Mouse (Mus musculus): ENCODE measurements at regions not wholly inside any gene's neighbourhood (a gene's known extent, or its start where the extent isn't known, plus 50 kb on each side); places are given as distances from the start of the nearest gene placed in this dataset.

DNA sequence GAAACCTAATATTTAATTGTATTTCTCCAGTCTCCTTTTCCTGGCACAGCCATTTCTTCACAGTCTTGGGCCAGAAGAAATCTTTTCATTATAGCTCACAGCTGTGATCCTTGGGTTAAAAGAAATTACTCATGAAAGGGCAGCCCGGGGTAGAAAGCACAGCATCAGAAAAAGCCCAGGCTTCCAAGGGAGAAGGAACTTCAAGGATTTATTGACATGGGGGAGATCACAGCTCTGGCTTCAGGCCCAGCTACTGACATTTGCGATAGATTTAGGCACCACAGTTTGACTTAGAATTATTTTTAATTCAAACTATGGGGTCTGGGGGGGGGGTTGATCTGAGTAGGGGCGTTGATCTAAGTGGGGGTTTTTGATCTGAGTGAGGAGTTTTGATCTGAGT is 291.3 kb downstream of the Gm9195 start:
- Histone ChIP-seq H3K4me1 (0 out of 2 replicates have a peak, but pooled peaks cover 3% of the 10 kb centered on the region), H3K9ac (no peak overlapping the region), H3K4me2 (no peak overlapping the region), H3K27me3 (no peaks in the 10 kb centered on the region), H3K27ac (no peak overlapping the region), H3K36me3 (ENCODE audit: poor library complexity, severe bottlenecking) (no peaks in the 10 kb centered on the region), H3K9me3 (replicated peaks) (no peaks in the 10 kb centered on the region), H3K4me3 (no peak overlapping the region)
- ATAC-seq, result no peak
- 54% methylated on average over 3 of the region's 3 CpGs for WGBS

DNA sequence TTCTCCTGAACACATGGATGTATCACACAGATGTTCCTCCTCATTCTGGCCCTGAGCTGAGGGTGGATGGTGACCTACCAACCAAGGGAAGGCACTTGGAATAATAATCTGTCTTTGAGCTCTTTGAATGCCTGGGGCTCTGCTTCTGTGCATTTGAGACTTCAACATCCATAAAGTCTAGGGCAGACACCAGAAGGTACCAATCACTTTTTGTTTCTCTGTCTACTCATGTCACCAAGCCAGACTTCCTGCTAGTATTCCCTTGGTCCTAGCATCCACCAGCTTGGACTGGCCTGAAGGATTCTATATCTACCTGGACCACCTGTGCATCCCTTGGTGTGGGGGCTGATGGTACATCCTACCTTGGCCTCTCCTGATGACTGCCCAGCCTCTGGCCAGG is 291.7 kb downstream of the Gm9195 start:
- Histone ChIP-seq H3K9me3 (replicated peaks) (no peaks in the 10 kb centered on the region), H3K4me1 (0 out of 2 replicates have a peak, but pooled peaks cover 3% of the 10 kb centered on the region), H3K9ac (no peak overlapping the region), H3K27ac (no peak overlapping the region), H3K4me3 (no peak overlapping the region), H3K4me2 (no peak overlapping the region), H3K36me3 (ENCODE audit: poor library complexity, severe bottlenecking) (no peaks in the 10 kb centered on the region), H3K27me3 (no peaks in the 10 kb centered on the region)
- no peak for ATAC-seq

DNA sequence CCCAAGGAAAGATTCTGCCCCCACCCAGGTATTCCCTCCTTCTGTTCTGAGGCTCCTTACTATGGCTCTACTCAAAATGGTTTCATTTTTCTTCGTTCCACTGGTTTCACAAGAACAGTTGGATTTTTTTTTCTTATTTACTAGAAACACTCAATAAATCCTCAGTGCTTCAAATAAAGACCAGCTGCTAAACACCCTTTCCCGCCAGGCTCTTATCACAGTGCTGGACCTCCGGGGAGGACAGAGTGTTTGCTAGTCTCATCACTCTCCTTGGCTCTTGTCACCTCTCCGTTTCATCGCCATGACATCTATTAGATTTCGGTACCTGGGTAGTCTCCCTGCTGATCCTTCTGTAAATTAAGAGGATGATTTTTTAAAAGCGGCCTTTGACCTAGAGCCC is 293.7 kb downstream of the Gm9195 start:
- H3K36me3 ChIP-seq (ENCODE audit: poor library complexity, severe bottlenecking), result no peaks in the 10 kb centered on the region
- no peak overlapping the region for H3K27ac ChIP-seq
- no peak for ATAC-seq
- H3K4me1 ChIP-seq, result 0 out of 2 replicates have a peak, but pooled peaks cover 3% of the 10 kb centered on the region
- H3K9me3 ChIP-seq (replicated peaks), result no peaks in the 10 kb centered on the region
- no peak overlapping the region for H3K9ac ChIP-seq
- WGBS, result 63% methylated on average over 7 of the region's 7 CpGs
- H3K4me3 ChIP-seq, result no peak overlapping the region
- H3K4me2 ChIP-seq, result no peak overlapping the region
- H3K27me3 ChIP-seq, result no peaks in the 10 kb centered on the region

DNA sequence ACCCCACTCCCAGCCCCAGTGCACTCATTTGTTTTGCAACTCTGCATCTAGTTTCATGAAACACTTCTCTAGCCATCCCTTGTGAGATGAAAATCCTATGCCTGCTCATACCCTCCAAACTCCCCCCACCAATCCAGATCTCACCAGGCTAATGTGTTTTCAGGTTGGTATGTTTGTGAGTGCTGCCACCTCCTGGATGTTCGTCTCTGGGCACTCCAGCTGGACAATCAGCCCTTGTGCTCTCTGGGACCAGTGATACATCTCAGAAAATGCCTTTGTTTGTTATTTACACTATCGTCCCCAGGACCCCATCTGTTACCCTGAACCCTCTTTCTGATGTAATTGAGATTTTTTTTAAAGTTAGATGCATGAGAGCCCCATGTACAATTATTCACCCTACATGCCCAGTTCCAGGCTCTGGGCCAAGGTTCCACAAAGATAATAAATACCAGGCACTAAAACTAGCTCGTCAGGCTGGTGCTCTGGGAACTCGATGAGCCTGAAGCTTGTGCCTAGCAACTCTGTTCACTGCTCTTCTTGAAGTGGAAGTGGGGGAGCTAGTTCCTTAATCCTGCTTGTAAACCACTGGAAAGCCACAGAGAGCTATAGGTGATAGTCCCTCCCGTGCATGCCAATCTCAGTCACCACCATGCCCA is 304.2 kb downstream of the Gm9195 start:
- Histone ChIP-seq H3K27me3 (no peaks in the 10 kb centered on the region), H3K9ac (no peak overlapping the region), H3K4me3 (no peak overlapping the region), H3K9me3 (replicated peaks) (no peaks in the 10 kb centered on the region), H3K4me2 (no peak overlapping the region), H3K27ac (no peak overlapping the region), H3K4me1 (no peaks in the 10 kb centered on the region), H3K36me3 (ENCODE audit: poor library complexity, severe bottlenecking) (no peaks in the 10 kb centered on the region)
- peak; percentile 63 for ATAC-seq
- 32% methylated on average over 5 of the region's 5 CpGs for WGBS

DNA sequence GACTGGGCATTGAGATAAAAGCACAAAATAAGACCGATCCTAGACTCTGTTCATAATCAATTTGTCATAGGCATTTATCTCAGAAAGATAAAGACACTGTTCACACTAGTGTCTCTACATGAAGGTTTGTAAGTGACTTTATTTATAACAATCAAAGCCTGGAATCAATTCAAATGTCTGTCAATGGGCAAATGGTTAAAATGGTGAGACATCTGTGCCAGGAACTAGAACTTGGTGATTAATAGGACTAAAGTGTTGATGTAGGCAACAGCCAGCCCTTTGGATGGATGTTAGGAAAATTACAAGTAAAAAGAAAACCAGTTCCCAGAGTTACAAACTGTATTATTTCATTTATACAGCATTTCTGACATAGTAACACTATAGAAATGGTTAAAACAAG is 315.9 kb downstream of the Gm9195 start:
- 98% methylated on average over 1 of the region's 1 CpGs for WGBS
- Histone ChIP-seq H3K4me1 (no peaks in the 10 kb centered on the region), H3K9ac (no peak overlapping the region)

DNA sequence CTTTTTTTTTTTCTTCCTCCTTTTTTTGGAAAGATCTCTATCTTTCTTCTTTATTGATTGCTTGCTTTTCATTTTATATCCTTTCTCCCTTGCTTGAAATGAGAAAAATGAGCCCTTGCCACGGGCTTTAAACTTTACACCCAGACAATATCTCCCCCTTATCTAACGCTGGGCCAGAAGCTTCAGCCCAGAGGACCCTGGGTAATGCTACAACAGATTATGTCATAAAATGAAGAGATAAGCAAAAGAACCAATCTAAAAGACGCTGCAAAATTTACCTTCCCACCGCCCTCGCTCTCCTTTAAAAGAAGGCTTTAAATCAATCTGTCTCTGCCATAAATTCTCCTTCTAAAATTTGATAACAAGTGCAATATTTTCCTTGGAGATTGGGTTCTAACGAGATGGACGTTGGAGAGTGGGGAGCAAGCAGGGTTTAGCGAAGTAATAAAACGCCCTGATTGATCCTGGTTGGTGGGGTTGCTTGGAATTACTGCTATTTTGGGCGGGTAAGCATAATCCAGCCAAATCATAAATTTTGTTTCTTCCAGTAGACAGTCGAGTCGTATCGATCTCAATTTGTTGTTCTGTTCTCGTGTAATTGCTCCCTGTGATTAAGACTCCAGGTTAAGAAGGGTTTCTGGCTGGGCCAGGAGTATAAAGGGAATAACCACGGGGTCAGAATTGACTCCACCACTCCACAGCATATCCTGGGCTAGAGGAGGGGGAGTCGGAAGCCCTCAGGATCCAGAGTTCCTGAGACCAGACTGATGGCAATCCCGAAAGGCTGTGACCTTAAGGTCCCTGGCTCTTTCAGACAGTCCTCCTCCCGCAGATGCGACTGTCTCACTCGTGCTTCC is 318.9 kb downstream of the Gm9195 start:
- Histone ChIP-seq H3K9ac (no peak overlapping the region), H3K4me1 (no peaks in the 10 kb centered on the region), H3K27me3 (no peaks in the 10 kb centered on the region), H3K4me2 (no peak overlapping the region), H3K27ac (no peak overlapping the region), H3K36me3 (ENCODE audit: poor library complexity, severe bottlenecking) (no peaks in the 10 kb centered on the region), H3K4me3 (no peak overlapping the region), H3K9me3 (replicated peaks) (no peaks in the 10 kb centered on the region)
- no peak for ATAC-seq
- WGBS, result 86% methylated on average over 20 of the region's 20 CpGs

More for the DNA sequence above, 315.9 kb downstream of the Gm9195 start:
- ATAC-seq, result no peak
- Histone ChIP-seq H3K9me3 (replicated peaks) (no peaks in the 10 kb centered on the region), H3K36me3 (ENCODE audit: poor library complexity, severe bottlenecking) (no peaks in the 10 kb centered on the region), H3K27me3 (no peaks in the 10 kb centered on the region), H3K4me3 (no peak overlapping the region), H3K27ac (no peak overlapping the region), H3K4me2 (no peak overlapping the region)

DNA sequence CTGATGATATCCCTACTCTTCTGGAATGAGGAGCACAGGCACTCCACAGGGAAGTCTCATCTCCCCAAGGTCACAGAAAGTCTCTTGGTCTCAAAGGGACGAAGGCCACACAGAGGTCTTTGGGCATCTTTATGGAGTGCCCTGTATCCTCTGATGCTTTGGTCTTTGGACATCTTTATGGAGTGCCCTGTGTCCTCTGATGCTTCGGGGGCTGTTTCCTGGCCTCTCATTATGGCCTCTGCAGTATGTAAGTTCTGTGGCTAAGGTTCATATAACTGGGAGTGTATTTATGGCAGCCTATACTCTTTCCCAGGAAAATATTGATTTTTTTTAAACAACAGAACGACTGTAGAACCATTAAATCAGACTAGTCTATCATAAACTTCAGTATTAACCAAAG is 319.9 kb downstream of the Gm9195 start:
- Histone ChIP-seq H3K36me3 (ENCODE audit: poor library complexity, severe bottlenecking) (no peaks in the 10 kb centered on the region), H3K27ac (no peak overlapping the region), H3K4me3 (no peak overlapping the region), H3K9ac (no peak overlapping the region), H3K27me3 (no peaks in the 10 kb centered on the region), H3K4me1 (0 out of 2 replicates have a peak, but pooled peaks cover 4% of the 10 kb centered on the region), H3K9me3 (replicated peaks) (no peaks in the 10 kb centered on the region), H3K4me2 (no peak overlapping the region)
- WGBS, result 81% methylated on average over 3 of the region's 3 CpGs
- ATAC-seq, result no peak

DNA sequence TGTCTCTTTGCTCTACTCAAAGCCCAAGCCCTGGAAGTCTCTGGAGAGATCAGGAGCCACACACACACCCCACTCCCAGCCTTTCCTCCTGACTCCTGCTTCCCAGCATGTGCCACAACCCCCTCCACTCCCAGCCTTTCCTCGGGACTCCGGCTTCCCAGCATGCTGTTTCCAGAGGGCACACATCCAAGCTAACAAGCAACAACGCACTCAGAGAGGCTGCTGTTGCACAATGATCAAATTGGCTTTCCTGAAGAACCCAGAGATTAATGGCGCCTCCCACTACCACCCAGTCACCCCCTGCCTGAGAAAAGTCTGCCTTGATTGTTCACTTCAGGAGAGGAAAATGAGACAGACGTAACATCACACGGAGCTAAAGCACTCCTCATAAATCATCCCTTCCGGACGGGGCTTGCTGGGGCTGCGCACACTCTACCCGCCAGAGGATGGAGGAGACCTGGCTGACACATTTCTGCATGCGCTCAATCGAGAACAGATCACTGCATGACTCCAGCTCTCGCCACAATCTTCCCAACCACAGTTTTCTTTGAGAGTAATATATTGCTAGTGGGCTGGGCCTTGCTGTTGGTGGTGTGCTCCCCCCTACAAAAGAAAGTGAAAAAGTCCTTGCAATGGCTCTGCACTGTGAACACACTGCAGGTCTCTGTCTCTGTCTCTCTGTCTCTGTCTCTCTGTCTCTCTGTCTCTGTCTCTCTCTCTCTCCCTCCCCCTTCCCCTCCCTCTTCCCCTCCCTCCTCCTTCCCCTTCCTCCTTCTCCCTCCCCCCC is 332.9 kb downstream of the Gm9195 start:
- Histone ChIP-seq H3K4me2 (peak overlapping the region; percentile 33), H3K27ac (no peak overlapping the region), H3K9me3 (replicated peaks) (no peaks in the 10 kb centered on the region), H3K4me3 (peak overlapping the region; percentile 12; the same call in 1 of the 2 replicates), H3K9ac (no peak overlapping the region), H3K4me1 (no peaks in the 10 kb centered on the region), H3K27me3 (no peaks in the 10 kb centered on the region), H3K36me3 (ENCODE audit: poor library complexity, severe bottlenecking) (no peaks in the 10 kb centered on the region)
- WGBS, result 26% methylated on average over 13 of the region's 13 CpGs
- peak; percentile 79 for ATAC-seq

DNA sequence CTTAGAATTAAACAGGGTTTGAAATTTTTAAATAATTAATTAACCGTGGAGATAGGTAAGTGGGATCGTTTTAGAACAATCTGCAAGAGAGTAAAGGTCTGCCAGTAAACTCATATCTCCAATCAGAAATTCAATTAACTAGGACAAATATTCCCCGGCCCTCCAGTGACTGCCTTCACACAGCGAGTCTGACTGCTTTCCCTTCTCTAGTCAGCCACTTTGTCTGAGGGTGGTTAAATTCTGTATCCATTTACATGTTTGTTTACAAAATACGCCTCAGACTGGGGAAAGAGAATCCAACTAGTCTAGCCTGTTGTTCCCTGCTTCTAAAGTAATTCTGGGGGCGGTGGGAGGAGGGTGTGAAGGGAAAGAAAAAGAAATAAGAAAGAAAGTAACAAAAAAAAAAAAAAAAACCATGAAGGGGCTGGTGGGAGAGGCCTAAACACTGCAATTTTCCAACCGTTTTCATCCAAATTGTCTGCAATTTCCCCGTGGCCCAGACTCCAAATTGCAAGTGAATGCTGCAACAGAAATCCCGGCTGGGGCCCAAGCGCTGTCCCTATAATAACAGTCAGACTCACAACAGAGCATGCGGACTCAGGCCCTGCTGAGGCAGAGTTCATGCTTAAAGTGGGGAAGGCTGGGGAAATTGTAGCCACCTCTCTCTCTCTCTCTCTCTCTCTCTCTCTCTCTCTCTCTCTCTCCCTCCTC is 336.3 kb downstream of the Gm9195 start:
- no peaks in the 10 kb centered on the region for H3K4me1 ChIP-seq
- 0 out of 2 replicates have a peak, but pooled peaks have one; percentile 23 for ATAC-seq
- H3K36me3 ChIP-seq (ENCODE audit: poor library complexity, severe bottlenecking), result no peaks in the 10 kb centered on the region
- no peaks in the 10 kb centered on the region for H3K9me3 ChIP-seq (replicated peaks)
- no peak overlapping the region for H3K4me3 ChIP-seq
- WGBS, result 28% methylated on average over 11 of the region's 11 CpGs
- no peak overlapping the region for H3K9ac ChIP-seq
- no peaks in the 10 kb centered on the region for H3K27me3 ChIP-seq
- no peak overlapping the region for H3K27ac ChIP-seq
- H3K4me2 ChIP-seq, result no peak overlapping the region

DNA sequence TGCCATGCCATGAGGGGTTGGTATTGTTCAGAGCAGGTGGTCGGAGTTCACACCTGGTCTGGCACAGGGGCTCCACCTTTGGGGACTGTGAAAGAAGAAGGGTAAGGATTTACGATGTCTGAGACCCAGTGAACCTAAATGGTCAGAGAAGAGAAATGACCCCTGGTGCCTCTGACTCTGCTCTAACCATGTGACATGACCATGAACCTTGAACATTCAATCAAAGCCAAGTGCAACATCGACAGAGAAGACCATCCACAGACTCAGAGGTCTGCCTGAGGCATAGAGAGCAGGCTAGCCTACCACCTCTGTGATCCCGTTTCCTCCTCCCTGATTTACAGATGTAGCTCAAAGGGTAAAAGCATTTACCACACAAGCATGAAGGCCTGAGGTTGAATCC is 340.0 kb downstream of the Gm9195 start:
- Histone ChIP-seq H3K4me1 (peaks cover 8% of the 10 kb centered on the region), H3K4me2 (no peak overlapping the region), H3K27me3 (no peaks in the 10 kb centered on the region), H3K9ac (no peak overlapping the region), H3K36me3 (ENCODE audit: poor library complexity, severe bottlenecking) (no peaks in the 10 kb centered on the region), H3K9me3 (replicated peaks) (no peaks in the 10 kb centered on the region), H3K27ac (no peak overlapping the region), H3K4me3 (no peak overlapping the region)
- ATAC-seq, result no peak
- WGBS, result 88% methylated on average over 4 of the region's 4 CpGs

DNA sequence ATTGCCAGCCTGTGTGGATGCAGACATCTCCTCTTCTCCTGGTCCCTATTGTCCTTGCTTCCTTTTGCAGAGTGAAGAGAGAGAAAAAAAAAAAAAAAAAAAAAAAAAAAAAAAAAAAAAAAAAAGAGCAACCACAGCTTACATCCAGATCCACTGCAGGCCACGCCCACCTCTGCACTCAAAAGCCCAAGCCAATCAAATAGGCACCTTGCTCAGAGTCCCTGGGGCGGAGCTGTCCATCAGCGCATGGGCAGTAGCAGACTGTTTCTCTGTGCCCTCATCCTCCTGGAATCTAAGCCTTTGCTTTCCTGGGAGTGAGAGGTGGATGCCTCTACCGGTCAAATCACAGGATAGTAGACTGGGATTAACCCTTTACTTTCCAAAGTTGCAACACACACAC is 342.2 kb downstream of the Gm9195 start:
- H3K9me3 ChIP-seq (replicated peaks), result no peaks in the 10 kb centered on the region
- no peaks in the 10 kb centered on the region for H3K27me3 ChIP-seq
- ATAC-seq, result peak; percentile 50; the same call in 1 of the 2 replicates
- peaks cover 15% of the 10 kb centered on the region for H3K4me1 ChIP-seq
- H3K36me3 ChIP-seq (ENCODE audit: poor library complexity, severe bottlenecking), result no peaks in the 10 kb centered on the region
- no peak overlapping the region for H3K4me2 ChIP-seq
- no peak overlapping the region for H3K4me3 ChIP-seq
- no peak overlapping the region; the same call in 1 of the 2 replicates for H3K27ac ChIP-seq
- WGBS, result 25% methylated on average over 4 of the region's 4 CpGs
- H3K9ac ChIP-seq, result no peak overlapping the region
